Mouse (Mus musculus): Measurements from ENCODE around the gene Wnk2.
A peak's percentile ranks its signal among the peaks of the same experiment; 100 is the strongest.
"Not testable (repeated sequence)": the region's sequence is repeated elsewhere in the genome, so short reads cannot be mapped to it uniquely, and the experiment has no call there.

The Wnk2 gene

DNA sequence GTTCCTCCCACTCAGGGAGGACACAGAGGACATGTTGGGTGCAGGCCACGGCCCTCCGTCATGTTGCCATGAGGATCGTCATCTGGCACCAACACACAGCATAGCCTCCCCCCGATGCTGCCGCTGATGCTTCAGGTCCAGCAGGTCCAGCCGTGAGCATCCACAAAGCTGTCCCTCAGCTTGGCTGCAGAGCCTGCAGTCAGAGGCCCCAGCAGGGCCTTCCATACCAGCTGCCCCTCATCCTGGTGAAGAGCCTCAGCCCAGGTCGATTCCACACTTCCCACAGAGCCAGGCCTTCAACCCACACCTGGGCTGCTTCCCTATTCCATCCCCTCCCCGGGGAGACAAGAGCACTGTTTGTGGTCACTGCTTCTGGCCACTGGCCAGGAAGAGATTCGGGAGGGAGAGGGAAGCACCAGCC is 54.3 kb downstream of the Wnk2 start:
- no peak for DNase-seq (ENCODE audit: low read depth, low spot score)

DNA sequence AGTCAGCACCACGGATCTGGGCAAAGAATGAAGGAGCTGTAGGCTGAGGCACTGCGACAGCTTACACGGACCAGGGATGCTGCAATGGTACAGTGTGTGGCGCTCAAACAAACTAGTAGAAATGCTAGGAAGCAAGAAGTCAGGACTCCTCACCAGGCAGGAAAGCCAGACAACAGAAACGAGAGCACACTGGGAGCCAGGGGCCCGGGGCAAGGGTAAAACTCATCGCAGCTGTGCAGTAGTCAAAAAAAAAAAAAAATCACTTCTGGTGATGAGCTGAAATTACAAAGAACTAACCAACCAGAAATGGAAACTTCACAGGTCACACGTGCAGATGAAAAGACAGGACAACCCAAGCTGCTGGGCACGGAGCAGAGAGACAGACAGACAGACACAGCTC is 55.2 kb downstream of the Wnk2 start:
- DNase-seq (ENCODE audit: low read depth, low spot score), result no peak

DNA sequence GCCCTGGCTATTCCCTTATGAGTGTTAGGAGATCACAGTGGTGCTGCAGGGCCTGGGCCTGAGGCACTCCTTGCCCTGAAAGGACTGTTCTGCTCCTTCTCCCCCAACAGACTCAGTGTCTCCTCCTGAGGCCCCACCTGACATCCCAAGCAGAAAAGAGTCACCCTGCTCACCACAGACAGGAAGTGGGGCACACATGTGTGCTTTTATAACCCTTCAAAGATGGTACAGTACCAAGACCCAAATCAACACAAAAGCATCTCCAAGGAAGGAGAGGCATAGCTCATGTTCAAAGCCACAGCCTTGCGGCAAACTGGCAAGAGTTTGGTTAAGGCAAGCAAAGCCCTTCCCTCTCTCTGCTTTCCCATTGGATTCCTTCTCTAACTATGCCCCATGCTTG is 57.6 kb downstream of the Wnk2 start:
- no peak for DNase-seq (ENCODE audit: low read depth, low spot score)

GRCm38 (mm10) chr13:49088874-49089273 is 58.9 kb downstream of the Wnk2 start:
- no peak for DNase-seq (ENCODE audit: low read depth, low spot score)

- DNase-seq (ENCODE audit: low read depth, low spot score), result no peak
Observed at GRCm38 (mm10) chr13:49087420-49087819, 60.4 kb downstream of the Wnk2 start.

- no peak for DNase-seq (ENCODE audit: low read depth, low spot score)
Observed at GRCm38 (mm10) chr13:49086431-49086830, 61.4 kb downstream of the Wnk2 start.

GRCm38 (mm10) chr13:49085211-49085610 is 62.6 kb downstream of the Wnk2 start:
- DNase-seq (ENCODE audit: low read depth, low spot score), result no peak

DNA sequence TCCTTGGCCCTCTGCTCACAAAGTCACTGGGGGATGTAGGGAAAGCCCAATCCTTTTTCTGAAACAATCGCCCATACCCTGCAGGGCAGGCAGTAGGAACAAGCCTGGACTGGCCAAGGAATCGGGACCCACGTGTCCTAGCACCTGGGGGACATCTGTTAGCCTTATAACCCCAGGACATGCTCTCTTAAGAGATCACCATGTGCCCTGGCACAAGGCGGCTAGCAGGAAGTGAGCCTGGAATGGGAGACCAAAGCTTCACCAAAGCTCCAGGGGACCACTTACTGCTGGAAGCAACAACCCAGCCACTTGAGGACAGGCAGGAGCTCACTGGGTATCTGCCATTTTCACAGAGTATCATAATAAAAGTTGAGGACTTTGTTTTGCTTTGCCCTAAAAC is 63.0 kb downstream of the Wnk2 start:
- DNase-seq (ENCODE audit: low read depth, low spot score), result no peak

GRCm38 (mm10) chr13:49083941-49084340 is 63.9 kb downstream of the Wnk2 start:
- no peak for DNase-seq (ENCODE audit: low read depth, low spot score)

DNA sequence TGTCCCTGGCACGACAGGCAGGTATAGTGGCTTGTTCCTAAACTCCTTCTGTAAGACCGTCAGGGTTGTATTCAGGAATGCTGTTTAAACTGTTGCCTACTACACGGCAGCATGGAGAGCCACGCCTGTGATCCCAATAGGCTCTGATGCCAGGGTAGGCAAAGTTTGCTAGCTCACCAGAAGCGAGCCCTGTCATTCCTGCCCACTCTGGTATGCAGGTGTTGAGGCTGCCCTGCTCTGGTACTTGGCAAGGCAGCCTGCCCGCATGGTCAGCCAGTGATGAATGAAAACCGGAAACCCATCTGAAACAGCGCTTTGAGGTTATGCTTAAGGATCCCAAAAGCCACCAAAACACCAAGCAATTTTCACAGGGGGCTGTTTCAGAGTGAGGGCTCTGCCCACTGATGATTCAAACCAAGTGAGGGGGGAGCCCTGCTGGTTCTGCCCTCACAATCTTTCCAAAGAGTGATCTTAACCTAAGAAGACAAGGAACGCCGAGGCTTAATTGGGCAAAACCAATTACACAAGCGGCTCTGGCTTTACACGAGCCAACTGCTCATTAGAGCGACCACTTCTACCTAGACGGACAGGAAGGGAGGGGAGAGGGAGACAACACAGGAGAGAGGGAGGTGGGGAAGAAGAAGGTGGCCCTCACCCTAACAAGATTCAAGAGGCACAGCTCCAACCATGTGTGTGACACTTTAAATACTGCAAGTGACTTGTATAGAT is 65.5 kb downstream of the Wnk2 start:
- DNase-seq (ENCODE audit: low read depth, low spot score), result no peak

GRCm38 (mm10) chr13:49076196-49076595 is 71.6 kb downstream of the Wnk2 start:
- no peak for DNase-seq (ENCODE audit: low read depth, low spot score)

- no peak for DNase-seq (ENCODE audit: low read depth, low spot score)
Observed at GRCm38 (mm10) chr13:49075377-49075776, 72.4 kb downstream of the Wnk2 start.

- no peak for DNase-seq (ENCODE audit: low read depth, low spot score)
Observed at GRCm38 (mm10) chr13:49073295-49073694, 74.5 kb downstream of the Wnk2 start.

DNA sequence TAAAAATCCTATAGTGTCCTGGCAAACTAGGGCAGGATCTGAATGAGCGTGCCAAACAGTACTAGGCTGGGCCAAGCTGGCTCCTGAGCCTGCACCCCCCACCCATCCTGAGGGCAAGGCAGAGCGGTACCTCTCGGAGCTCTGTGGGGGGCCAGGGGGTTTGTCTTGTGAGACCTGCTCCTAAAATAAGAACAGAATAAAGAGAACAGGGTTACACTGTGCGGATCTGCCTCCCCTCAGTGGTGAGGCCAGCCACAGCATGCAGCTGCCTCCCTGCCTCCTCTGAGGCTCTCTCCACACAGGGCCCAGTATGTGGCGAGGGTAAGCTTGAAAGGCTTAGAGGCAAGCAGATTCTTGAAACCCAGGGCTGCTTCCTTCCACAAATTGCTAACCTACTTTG is 76.0 kb downstream of the Wnk2 start:
- no peak for DNase-seq (ENCODE audit: low read depth, low spot score)

- DNase-seq (ENCODE audit: low read depth, low spot score), result peak; percentile 8
Observed at GRCm38 (mm10) chr13:49069979-49070378, 77.8 kb downstream of the Wnk2 start.

- peak; percentile 6 for DNase-seq (ENCODE audit: low read depth, low spot score)
Observed at GRCm38 (mm10) chr13:49069393-49069792, 78.4 kb downstream of the Wnk2 start.

- no peak for DNase-seq (ENCODE audit: low read depth, low spot score)
Observed at GRCm38 (mm10) chr13:49064257-49064656, 83.6 kb downstream of the Wnk2 start.

GRCm38 (mm10) chr13:49060456-49060855 is 87.4 kb downstream of the Wnk2 start:
- no peak for DNase-seq (ENCODE audit: low read depth, low spot score)

DNA sequence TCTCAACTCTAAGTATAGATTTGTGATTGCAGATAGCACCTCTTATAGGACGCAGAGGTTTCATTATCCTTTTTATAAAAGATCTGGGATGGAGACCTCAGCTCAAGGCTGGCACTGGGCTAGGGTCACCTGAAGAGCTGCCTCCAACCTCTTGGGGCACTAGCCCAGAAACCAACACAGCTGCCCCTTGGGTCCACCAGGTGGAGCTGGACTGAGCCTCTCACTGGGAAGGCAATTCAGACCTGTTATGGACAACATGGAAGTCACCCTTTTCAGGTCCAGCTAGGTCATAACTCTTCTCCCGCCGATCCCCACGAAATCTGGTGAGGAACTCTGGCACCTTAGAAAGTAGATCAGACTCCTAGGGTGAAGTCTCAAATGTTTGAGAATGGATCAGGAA is 89.3 kb downstream of the Wnk2 start:
- DNase-seq (ENCODE audit: low read depth, low spot score), result peak; percentile 16

GRCm38 (mm10) chr13:49056304-49056703 is 91.5 kb downstream of the Wnk2 start:
- no peak for DNase-seq (ENCODE audit: low read depth, low spot score)

DNA sequence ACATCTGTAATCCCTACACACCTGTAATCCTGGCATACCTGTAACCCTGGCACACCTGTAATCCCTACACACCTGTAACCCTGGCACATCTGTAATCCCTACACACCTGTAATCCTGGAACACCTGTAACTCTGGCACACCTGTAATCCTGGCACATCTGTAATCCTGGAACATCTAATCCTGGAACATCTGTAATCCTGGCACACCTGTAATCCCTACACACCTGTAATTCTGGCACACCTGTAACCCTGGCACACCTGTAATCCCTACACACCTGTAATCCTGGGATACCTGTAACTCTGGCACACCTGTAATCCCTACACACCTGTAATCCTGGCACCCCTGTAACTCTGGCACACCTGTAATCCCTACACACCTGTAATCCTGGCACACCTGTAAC is 93.1 kb downstream of the Wnk2 start:
- not testable (repeated sequence) for DNase-seq (ENCODE audit: low read depth, low spot score)

GRCm38 (mm10) chr13:49053333-49053732 is 94.5 kb downstream of the Wnk2 start:
- no peak for DNase-seq (ENCODE audit: low read depth, low spot score)

- DNase-seq (ENCODE audit: low read depth, low spot score), result peak; percentile 50
Observed at GRCm38 (mm10) chr13:49052512-49052911, 95.3 kb downstream of the Wnk2 start.

DNA sequence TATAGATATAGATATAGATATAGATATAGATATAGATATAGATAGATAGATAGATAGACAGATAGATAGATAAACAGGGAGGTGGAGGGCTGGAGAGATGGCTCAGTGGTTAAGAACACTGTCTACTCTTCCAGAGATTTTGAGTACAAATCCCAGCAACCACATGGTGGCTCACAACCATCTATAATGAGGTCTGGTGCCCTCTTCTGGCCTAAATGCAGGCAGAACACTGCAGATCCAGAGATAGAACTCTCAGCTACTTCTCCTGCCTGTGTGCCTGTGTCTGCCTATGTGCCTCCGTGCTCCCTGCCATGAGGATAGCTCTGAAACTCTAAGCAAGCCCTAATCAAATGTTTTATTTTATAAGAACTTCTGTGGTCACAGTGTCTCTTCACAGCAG is 100.4 kb downstream of the Wnk2 start:
- DNase-seq (ENCODE audit: low read depth, low spot score), result no peak

Measured in CD4-positive, CD25-positive, alpha-beta regulatory T cell, adult 2 months (primary cell).